Mouse (Mus musculus) cerebellum, postnatal 10 days (tissue): ENCODE results near the gene 1700001P01Rik.
"Not testable (repeated sequence)": the region's sequence is repeated elsewhere in the genome, so short reads cannot be mapped to it uniquely, and the experiment has no call there.

Source experiments
- DNase-seq, 2 experiments: peaks; one replicate each; pipeline ENCODE4 v3.0.0; 2021; ENCODE audit warnings: mixed read lengths in 2 of 2

1700001P01Rik gene

DNA sequence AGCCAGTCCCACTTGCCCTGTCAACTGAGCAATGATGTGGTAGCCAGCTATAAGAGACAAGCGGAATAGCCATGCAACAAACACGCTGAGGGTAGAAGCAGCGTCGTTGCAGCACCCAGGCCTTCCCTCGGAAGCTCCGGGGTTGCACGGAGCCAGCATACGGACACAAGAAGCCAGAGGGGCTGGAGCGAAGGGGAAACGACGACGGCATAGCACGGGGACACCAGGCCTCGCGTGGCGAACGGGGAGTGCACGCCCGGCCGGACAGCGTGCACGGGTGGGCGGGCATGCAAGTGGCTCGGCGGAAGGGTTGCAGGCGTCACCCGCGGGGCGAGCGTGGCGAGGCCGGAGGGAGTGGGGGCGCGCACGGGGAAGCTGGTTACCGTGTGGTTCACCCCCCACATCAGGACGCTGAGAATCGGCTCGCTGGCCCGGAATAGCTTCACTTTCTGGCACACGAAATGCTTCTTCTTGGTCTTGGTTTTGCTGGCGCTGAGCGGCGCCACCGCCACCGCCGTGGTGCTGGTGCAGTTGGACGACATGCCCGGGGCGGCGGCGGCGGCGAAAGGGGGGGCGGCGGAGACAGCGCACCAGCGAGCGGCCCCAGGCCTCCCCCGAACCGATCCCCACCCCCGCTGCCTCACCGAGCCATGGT lies 31.5 kb downstream of the 1700001P01Rik start, which contains the start of gene Pip4k2b:
TSS of gene Pip4k2b (minus strand) at position 642 of the 655 bp plus-strand sequence.
- DNase-seq, result peak in 1 of 2 experiments; percentile 78

DNA sequence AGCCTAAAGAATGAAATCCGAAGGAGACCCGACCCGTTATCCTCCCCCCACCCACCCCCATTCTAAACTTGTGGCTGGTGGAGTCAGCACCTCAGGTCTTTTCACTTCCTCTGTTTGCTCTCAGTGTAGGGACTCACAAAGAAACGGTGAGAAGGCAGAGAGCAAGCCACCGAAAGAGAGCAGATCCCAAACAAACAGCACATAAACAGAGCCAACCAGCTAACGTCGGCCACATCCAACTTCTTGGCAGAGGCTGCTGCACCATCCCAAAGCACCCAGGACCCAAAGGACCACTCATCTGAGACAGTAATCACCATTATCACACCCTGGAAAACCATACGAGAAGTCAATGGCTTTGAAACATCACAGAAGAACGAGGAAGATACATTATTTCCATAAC lies 32.3 kb downstream of the 1700001P01Rik start:
- no peak for DNase-seq

DNA sequence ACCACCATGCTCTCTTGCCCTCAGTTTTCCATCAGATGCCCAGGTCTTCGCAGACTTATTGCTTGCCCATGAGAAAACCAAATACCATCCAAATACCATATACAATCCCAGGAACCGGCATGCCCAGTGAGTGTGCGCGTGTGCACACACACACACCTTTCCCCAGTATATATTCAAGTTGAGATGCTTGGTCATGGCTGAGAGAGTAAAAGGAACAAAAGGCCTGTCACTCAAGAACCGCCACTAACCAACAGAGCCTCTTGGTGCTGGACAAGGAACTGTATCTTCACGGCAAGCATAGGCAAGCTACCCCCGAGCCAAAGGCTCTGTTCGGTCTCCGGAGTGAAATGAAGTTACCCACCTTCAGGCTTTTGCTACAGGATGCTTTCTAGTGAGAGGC lies 33.1 kb downstream of the 1700001P01Rik start:
- DNase-seq, result no peak

DNA sequence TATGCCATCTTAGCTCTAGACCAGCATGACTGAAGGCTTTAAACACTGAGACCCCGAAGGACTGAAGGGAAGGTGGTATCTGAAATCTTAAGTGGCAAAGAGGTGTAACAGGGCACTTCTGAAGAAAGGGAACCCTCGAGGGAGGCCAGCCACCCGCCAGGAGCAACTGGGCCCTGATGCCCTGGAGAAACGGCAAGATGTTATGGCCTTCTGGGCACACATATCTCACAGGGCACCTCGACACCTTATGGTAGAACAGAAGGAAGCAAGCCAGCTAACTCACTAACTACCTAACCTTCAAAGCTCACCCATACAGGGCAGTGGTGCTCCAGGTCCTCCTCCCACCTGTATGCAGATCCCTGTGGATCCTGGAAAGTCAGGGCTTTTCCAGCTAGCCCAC lies 33.6 kb downstream of the 1700001P01Rik start:
- DNase-seq, result no peak

DNA sequence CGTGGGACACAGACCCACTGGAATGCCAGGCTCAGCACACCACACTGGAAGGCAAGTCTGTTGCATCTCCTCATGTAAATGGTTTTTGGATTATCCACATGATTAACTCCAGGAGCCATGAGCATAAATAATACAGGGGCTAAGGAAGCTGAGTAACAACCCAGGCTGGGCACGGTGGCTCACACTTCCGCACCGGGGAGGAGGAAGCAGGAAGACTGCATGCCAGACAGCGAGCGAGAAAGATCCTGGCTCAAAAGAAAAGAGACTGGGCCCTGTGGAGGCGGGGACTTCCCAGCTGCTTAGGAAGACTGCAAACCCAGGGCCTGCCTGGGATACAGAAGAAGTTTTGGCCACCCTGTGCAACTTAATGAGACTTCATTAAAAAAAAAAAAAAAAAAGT lies 35.5 kb downstream of the 1700001P01Rik start:
- DNase-seq, result no peak

DNA sequence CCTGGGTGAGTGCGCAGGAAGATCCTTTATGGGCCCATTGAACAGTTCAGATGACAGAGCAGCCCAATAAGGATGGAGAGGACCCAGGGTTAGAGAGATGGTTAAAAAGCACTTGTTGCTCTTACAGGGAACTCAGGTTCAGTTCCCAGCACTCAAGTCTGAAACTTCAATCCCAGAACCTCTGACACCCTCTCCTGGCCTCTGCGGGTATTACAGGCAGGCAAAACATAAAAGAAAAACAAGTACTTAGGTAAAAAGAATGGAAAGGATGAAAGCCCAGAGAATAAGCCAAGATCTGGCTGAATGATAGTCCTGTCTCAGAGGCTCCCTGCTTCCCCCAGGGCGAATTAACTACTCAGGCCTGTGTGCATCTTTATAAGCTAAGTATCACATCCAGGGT lies 36.6 kb downstream of the 1700001P01Rik start:
- DNase-seq, result no peak

DNA sequence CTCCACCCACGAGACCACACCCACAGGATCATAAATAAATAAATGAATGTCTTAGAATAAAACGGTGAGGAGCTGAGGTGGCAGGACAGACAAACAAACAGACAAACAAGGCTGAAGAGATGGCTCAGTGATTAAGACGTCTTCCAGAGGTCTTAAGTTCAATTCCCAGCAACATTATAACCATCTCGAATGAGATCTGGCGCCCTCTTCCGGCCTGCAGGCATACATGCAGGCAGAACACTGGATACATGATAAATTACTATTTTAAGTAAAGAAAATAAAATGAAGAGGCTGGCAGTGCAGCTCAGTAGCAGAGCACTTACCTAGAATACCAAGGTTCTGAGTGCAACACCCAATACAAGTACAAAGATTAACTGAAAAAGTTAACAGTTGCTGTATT lies 37.0 kb downstream of the 1700001P01Rik start:
- DNase-seq, result no peak

DNA sequence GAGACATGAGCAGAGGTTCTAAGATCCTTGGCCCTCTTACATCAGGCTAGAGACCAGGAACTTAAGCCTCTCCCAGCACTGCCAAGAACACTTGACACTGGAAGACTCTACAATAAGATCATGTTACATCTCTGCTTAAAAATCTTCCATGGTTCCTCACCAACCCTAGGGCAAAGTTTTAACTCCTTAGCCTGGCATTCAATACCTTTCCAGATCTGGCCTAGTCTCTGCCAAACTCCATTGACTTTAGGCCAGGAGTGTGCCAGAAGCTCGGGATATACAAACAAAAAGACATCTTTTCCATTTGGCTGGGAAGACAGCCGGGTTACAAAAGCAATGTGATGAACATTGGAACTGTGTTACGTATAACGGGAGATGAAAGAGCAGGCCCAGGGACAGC lies 38.1 kb downstream of the 1700001P01Rik start:
- DNase-seq, result no peak

DNA sequence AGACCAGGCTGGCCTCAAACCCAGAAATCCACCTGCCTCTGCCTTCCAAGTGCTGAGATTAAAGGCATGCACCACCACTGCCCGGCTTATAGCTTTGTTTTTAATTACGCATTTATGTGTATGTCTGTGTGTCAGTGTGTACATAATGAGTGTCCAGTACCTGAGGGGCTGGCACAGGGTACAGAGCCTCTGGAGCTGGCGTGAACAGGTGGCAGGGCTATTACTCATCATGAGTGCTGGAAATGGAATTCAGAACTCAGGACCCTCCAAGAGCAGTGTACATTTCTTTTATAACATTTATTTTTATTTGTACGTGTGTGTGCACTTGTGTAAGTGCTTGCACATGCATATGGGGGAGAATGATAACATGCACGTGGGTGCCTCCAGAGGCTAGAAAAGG lies 39.1 kb downstream of the 1700001P01Rik start:
- DNase-seq, result no peak

DNA sequence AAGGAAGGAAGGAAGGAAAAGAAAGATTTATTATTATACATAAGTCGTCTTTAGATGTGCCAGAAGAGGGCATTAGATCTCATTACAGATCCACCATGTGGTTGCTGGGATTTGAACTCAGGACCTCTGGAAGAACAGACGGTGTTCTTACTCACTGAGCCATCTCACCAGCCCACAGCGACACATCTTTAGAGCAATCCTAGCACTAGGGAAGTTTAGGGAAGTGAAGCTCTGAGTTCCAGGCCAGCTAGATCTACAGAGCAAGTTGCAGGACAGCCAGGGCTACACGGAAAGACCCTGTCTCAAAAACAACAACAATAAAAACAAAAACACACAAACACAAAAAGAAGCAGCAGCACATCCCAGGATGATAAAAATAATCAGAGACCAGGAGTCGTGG lies 40.9 kb downstream of the 1700001P01Rik start:
- DNase-seq, result not testable (repeated sequence)

DNA sequence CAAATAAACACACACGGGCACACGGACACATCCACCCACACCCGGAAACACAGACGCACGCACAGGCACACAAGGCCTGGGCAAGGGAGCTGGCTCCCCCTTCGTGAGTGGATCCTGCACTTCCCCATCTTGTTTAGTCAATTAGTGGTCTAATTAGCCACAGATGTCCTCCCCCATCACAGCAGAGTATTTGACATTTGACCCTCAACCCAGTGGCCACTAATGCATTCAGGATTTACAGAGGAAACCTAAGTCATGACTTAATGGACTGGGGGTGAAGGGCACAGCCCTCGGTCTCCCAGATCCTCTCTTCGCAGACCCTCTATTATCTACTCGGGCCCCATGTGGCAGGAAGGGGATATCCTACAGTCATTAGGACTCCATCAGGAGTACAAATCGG lies 42.0 kb downstream of the 1700001P01Rik start:
- DNase-seq, result no peak

DNA sequence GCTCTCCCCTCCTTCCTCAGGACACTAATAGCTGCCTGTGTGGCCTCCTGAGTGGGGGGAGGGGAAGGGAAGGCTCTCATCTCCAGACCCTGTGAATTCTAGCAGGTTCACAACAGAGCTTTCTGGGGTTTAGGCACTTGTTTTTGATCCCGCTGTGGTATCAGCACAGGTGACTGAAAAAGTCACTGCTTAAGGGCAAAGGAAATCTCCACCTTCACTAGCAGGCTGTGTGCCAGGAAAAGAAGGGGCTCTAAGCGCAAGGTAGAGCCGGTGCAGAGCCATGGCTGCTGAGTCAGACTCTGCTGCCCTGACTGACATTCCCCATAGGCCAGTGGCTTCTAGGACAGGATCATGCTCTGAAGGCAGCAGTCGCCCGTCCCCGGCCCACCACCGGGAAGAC lies 47.0 kb downstream of the 1700001P01Rik start:
- DNase-seq, result no peak

DNA sequence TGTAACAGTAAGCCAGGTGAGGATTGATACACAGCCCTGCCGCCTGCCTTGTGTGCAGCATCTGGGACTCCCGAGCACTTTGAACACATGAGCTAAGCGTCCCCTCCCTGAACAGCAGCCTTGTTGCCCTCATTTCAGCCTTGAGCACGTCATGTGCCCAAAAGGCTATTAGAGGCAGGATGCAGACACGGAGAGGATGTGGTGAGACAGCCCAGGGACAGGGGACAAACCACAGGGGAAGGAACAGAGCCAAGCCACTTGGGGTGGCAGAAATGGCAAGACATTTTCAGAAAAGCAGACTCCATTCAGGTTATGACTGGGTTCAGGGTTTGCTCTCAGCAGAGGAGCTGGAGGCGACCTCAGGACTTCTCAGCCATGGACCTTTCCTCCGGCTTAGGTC lies 47.4 kb downstream of the 1700001P01Rik start:
- DNase-seq, result no peak

DNA sequence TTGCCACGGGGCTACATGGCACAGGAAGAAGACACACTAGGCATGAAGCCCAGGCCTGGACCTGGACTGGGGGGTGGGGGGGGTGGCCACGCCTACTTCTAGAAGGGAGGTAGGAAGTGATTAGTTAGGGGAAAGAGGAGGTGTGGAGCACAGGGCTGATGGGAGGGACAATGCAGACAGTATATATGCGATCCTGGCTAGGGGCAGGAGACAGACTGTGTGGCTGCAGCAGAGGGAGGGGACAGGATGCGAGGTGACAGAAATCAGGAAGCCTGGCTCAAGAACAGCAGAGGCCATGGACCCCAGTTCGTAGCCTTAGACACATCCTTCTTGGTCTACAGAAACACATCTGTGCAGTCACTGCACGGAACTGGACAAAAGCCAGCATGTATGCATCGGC lies 52.0 kb downstream of the 1700001P01Rik start:
- peak in 1 of 2 experiments; percentile 42 for DNase-seq
